Mouse (Mus musculus) cerebellum, adult 18-20 months (tissue): ENCODE results near the gene Tph2.
"Not testable (repeated sequence)": the region's sequence is repeated elsewhere in the genome, so short reads cannot be mapped to it uniquely, and the experiment has no call there.

Experiments
- DNase-seq, 2 experiments: peaks; one replicate each; pipeline ENCODE4 v3.0.0; 2021

The Tph2 gene

GRCm38 (mm10) chr10:115184697-115185096, at the start of gene Tph2:
Tph2 (minus strand) TSS chr10:115185022.
- peak; percentile 74 to 77 for DNase-seq

- no peak for DNase-seq
Measured at GRCm38 (mm10) chr10:115233798-115234197, 49.0 kb upstream of the Tph2 start.

GRCm38 (mm10) chr10:115232513-115232912, 47.7 kb upstream of the Tph2 start:
- no peak for DNase-seq

GRCm38 (mm10) chr10:115229023-115229422, 44.2 kb upstream of the Tph2 start:
- no peak for DNase-seq

GRCm38 (mm10) chr10:115226586-115226985, 41.8 kb upstream of the Tph2 start:
- DNase-seq, result no peak

- no peak for DNase-seq
Measured at GRCm38 (mm10) chr10:115223845-115224244, 39.0 kb upstream of the Tph2 start.

- DNase-seq, result peak; percentile 60 to 70
Measured at GRCm38 (mm10) chr10:115212916-115213580, 28.2 kb upstream of the Tph2 start.

GRCm38 (mm10) chr10:115205825-115206224, 21.0 kb upstream of the Tph2 start:
- DNase-seq, result no peak

- no peak for DNase-seq
Measured at GRCm38 (mm10) chr10:115205284-115205683, 20.5 kb upstream of the Tph2 start.

GRCm38 (mm10) chr10:115191214-115191613, 6.4 kb upstream of the Tph2 start:
- peak; percentile 25 to 35 for DNase-seq

- DNase-seq, result no peak
Measured at GRCm38 (mm10) chr10:115187390-115187789, 2.6 kb upstream of the Tph2 start.

GRCm38 (mm10) chr10:115181034-115181433, 3.8 kb downstream of the Tph2 start:
- no peak for DNase-seq

- DNase-seq, result not testable (repeated sequence)
Measured at GRCm38 (mm10) chr10:115178019-115178418, 6.8 kb downstream of the Tph2 start.

- peak; percentile 74 to 75 for DNase-seq
Measured at GRCm38 (mm10) chr10:115175591-115175991, 9.2 kb downstream of the Tph2 start.

GRCm38 (mm10) chr10:115173336-115173735, 11.5 kb downstream of the Tph2 start:
- no peak for DNase-seq

GRCm38 (mm10) chr10:115171351-115171818, 13.4 kb downstream of the Tph2 start:
- DNase-seq, result peak; percentile 24 to 25

- DNase-seq, result no peak
Measured at GRCm38 (mm10) chr10:115170496-115171350, 14.1 kb downstream of the Tph2 start.

- DNase-seq, result no peak
Measured at GRCm38 (mm10) chr10:115169410-115169809, 15.4 kb downstream of the Tph2 start.

GRCm38 (mm10) chr10:115160289-115160688, 24.5 kb downstream of the Tph2 start:
- no peak for DNase-seq

- peak in 1 of 2 experiments; percentile 21 for DNase-seq
Measured at GRCm38 (mm10) chr10:115147308-115147707, 37.5 kb downstream of the Tph2 start.

- DNase-seq, result no peak
Measured at GRCm38 (mm10) chr10:115146257-115146898, 38.4 kb downstream of the Tph2 start.

- DNase-seq, result no peak
Measured at GRCm38 (mm10) chr10:115144542-115144941, 40.3 kb downstream of the Tph2 start.

- DNase-seq, result no peak
Measured at GRCm38 (mm10) chr10:115143641-115144040, 41.2 kb downstream of the Tph2 start.
